Mouse (Mus musculus) brain, embryonic 14.5 days (tissue): ENCODE measurements around the gene Aldh18a1.

Experiments
- CTCF ChIP-seq: fragments of 200-500 bp; IDR thresholded peaks from 2 replicates; pipeline ENCODE4 v1.5.1; 2012; ENCODE audit warnings: inconsistent platforms, mild to moderate bottlenecking, moderate library complexity, borderline replicate concordance; ENCODE audit not compliant: insufficient read depth, insufficient read length; ENCODE audit errors: extremely low read depth
- POLR2A ChIP-seq: fragments of 200-500 bp; IDR thresholded peaks from 2 replicates; pipeline ENCODE4 v1.6.1; 2012; ENCODE audit warnings: mild to moderate bottlenecking, inconsistent platforms, borderline replicate concordance; ENCODE audit not compliant: poor library complexity, insufficient read depth, insufficient read length, severe bottlenecking; ENCODE audit errors: extremely low read depth

- TF ChIP-seq CTCF = no peak
- TF ChIP-seq POLR2A = no peak
These were observed 27.8 kb upstream of the Aldh18a1 start for GRCm38 (mm10) chr19:40616021-40616420.
